Mouse (Mus musculus) retina, postnatal 7 days (tissue): ENCODE results near the gene Trim34b.
"Not testable (repeated sequence)": the region's sequence is repeated elsewhere in the genome, so short reads cannot be mapped to it uniquely, and the experiment has no call there.

Experiments
- DNase-seq: peaks from one replicate; pipeline ENCODE4 v3.0.0-alpha.2; 2012; ENCODE audit warnings: low read depth, low spot score

The Trim34b gene

GRCm38 (mm10) chr7:104329171-104329570 lies at the start of gene Trim34b:
Gene Trim34b (plus strand): TSS chr7:104329471.
- not testable (repeated sequence) for DNase-seq

DNA sequence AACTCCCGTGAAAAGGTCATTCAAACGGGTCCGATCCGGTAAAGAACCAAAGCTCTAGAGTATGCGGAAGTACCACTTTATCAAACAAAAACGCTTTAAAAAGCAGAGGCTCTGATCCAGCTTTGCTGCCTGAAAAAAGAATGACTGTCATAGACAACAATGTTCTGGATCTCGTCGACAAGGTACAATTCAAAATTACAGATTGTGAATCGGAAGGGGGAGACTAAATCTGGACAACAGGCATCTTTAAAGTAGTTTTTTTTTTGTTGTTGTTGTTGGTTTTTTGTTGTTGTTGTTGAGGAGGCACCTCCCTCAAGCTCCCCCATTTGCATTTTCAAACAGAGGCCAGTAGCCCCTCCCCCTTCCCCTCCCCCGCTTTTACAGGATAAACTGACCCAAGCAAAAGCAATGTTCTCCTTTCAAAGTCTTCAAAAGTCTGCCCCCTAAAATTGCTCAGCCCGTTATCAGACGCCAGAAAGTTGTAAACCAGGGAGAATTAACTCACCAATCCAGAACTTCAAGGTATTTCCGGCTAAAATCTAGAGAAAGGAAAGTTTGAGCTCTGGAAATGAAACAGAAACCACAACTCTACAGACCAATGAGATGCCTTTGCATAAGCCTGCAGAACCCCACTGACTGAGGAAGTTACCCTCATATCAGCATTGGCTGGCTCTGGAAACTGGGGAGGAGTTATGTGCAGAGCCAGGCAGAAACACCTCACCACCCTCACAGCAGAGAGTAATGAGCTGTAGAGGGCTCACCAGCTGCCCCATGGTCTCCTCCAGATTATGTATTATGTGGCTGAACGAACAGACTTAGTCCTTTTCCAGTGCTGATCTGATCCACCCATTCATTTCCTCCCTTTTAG lies 41.5 kb upstream of the Trim34b start, which contains the start of gene Trim5:
Trim5 (minus strand) TSS at position 519 of the 868 bp plus-strand sequence.
- not testable (repeated sequence) for DNase-seq

- DNase-seq: no peak
These were observed 38.6 kb upstream of the Trim34b start for GRCm38 (mm10) chr7:104290641-104291040.

DNA sequence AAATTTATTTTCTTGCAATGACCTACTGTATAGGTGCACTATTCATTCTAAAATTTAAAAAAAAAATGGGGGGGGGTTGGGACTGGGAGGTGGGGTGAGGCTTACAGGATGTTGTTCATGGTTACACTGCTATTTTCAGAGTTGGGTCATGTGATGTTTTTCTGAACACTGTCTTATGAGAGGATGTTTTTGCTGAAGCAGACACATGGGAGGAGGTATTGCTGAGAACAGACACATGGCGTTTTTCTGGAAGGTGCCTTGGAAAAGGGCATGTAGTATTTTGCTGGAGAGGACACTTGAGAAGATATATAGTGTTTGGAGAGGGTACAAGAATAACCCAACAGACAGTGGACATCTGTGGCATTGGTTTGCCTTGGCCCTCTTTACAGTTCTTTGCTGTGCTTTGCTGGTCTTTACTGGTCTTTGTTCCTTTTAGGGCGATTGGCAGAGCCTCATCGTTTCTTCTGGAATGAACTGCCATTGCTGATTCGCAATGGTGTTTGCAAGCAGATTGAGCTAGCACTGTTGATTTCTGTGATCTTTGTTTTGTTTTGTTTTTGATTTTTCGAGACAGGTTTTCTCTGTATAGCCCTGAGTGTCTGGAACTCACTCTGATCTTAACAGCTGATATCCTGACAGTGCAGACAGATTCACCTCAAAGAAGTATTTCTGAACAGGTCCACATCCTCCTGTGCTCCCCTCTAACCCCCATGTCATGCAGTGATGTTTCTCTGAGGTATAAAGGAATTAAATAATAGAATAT lies 37.5 kb upstream of the Trim34b start:
- DNase-seq: no peak

- no peak for DNase-seq
These were observed 14.4 kb upstream of the Trim34b start for GRCm38 (mm10) chr7:104314796-104315353.

DNA sequence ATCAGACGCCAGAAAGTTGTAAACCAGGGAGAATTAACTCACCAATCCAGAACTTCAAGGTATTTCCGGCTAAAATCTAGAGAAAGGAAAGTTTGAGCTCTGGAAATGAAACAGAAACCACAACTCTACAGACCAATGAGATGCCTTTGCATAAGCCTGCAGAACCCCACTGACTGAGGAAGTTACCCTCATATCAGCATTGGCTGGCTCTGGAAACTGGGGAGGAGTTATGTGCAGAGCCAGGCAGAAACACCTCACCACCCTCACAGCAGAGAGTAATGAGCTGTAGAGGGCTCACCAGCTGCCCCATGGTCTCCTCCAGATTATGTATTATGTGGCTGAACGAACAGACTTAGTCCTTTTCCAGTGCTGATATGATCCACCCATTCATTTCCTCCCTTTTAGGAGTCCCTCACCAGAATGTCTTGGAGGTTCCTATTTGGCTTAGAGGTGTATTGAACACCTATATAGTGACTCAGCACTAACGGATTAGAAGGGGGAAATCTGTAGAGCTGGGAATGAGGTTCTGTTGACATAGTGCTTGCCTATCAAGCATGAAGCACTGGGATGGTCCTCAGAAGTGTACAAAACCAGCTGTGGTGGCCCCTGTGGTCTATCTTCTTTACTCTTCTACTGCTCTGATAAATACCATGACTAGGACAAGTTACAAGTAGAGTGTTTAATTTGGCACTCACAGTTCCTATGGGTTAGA lies 13.7 kb upstream of the Trim34b start, which contains the start of gene Trim12a:
Trim12a (minus strand) TSS at position 98 of the 712 bp plus-strand sequence.
- DNase-seq: not testable (repeated sequence)

DNA sequence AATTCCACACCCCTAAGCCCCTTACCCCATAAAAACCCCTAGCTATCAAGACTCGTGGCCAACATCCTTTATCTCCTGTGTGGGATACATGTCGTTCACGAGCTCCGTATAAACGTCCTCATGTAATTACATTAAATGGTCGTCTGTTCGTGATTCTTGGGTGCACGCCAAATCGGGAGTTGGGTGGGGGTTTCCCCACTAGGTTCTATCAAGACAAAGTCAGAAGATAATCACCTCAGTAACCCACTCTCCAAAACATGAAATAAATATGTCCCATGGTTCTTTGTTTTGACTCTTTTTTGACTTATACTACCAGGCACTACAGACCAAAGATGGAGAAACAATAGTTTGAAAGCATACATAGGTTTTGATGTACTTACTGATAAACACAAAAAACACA lies 7.2 kb upstream of the Trim34b start:
- no peak for DNase-seq

GRCm38 (mm10) chr7:104335547-104335946 lies 6.3 kb downstream of the Trim34b start:
- DNase-seq: not testable (repeated sequence)

DNA sequence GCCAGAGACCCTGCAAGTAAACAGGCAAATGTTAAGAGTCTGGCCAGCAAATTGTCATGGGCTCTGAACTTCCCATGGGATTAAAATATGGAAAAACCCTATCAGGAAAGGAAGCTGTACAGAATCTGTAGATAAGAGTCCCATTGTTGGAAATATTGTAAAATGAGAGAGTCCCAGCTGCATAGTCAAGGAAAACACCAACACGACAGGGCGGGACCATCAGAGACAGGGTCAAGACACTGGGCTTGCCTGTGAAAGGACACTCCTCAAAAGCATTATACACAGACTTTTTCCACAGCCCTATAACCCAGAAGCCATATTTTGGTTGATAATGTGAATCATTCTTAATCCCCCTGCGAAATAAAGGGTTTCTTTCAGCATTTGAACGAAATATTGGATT lies 11.5 kb downstream of the Trim34b start:
- DNase-seq: not testable (repeated sequence)

DNA sequence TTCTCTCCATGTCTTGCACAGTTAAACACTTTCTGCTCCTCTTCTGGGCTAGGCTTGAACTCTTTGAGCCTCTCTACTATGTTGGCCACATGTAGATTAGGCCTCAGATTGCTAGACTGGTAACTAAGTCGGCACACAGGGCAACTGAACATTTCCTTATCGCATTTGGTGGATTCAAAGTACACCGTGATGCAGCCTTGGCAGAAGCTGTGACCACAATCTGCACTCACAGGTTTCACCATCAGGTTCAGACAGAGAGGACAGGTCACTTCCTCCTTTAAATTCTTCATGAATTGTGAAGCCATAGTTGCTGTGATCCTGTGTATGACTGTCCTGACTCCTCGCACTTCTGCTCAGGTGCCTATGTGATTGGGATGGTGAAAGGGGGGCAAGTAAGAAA lies 18.8 kb downstream of the Trim34b start:
- not testable (repeated sequence) for DNase-seq

DNA sequence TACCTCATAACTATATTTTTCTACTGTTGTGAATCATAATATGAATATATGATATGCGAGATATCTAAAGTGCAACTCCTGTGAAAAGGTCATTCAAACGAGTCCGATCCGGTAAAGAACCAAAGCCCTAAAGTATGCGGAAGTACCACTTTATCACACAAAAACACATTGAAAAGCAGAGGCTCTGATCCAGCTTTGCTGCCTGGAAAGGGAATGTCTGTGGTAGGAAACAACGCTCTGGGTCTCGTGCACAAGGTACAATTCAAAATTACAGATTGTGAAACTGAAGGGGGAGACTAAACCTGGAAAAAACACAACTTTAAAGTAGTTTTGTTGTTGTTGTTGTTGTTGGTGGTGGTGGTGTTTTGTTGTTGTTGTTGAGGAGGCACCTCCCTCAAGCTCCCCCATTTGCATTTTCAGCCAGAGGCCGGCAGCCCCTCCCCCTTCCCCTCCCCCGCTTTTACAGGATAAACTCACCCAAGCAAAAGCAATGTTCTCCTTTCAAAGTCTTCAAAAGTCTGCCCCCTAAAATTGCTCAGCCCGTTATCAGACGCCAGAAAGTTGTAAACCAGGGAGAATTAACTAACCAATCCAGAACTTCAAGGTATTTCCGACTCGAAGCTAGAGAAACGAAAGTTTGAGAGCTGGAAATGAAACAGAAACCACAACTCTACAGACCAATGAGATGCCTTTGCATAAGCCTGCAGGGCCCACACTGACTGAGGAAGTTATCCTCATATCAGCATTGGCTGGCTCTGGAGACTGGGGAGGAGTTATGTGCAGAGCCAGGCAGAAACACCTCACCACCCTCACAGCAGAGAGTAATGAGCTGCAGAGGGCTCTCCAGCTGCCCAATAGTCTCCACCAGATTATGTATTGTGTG lies 23.7 kb downstream of the Trim34b start, which contains the start of gene Trim12c:
Trim12c (minus strand) TSS at position 646 of the 883 bp plus-strand sequence.
- DNase-seq: no peak

GRCm38 (mm10) chr7:104353600-104353967 lies 24.3 kb downstream of the Trim34b start:
- no peak for DNase-seq

DNA sequence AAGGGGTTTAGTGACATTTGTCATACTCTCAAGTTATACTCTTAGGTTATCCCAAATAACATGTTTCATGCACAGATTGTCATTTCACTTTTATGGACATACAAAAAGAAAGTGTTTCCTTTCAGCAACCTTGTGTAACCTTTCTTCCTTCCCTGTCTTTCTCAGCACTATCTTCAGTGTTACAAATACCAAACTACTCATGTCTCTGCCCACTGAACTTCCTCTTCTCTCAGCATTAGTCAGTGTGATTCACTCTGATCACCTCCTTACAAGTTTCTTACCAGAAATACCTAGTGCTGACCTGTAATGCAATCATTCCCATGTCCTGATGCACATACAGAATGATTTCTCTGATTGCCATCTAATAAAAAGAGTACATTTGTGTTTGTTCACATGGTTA lies 37.1 kb downstream of the Trim34b start:
- DNase-seq: no peak

DNA sequence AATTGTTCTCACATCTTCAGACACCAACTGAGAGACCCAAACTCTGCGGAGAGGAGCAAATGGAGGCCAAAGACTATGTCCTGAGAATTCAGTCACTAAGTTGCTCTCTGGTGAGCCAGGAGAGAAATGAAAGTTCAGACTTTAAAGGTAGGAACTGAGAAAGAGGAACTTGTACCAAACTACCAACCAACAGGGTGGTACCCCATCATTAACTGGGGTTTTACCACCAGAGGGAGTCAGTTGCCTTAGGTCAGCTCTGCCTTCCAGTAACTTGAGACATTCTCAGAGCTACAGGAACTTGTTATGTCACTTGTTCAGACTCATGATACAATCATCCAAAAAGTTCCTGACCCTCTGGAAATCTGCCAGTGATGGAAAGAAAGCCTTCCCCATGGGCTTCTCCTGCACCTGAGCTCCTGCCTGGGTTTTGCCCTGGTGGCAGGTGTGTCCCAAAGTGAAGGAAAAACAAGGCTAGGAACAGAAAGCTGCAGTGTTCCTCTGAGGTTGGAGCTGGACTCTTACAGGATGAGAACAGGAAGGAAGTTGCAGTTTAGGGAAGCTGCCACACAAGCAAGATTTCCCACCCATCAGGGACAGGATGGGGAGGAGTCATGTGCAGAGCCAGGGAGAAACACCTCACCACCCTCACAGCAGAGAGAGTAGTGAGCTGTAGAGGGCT lies 40.6 kb downstream of the Trim34b start, which contains the start of gene Trim30b:
Trim30b (minus strand) TSS at position 149 of the 679 bp plus-strand sequence.
- no peak for DNase-seq
